Mouse (Mus musculus) stomach, postnatal 0 days (tissue): ENCODE data around the gene Alox12.

ENCODE experiments used
- CTCF ChIP-seq: IDR thresholded peaks from 2 replicates; pipeline ENCODE4 v1.5.1; 2016; ENCODE audit warnings: antibody characterized with exemption, low read depth, mild to moderate bottlenecking, moderate library complexity
- EP300 ChIP-seq: optimal IDR thresholded peaks from 2 replicates; pipeline ENCODE3; 2016; ENCODE audit warnings: antibody characterized with exemption

DNA sequence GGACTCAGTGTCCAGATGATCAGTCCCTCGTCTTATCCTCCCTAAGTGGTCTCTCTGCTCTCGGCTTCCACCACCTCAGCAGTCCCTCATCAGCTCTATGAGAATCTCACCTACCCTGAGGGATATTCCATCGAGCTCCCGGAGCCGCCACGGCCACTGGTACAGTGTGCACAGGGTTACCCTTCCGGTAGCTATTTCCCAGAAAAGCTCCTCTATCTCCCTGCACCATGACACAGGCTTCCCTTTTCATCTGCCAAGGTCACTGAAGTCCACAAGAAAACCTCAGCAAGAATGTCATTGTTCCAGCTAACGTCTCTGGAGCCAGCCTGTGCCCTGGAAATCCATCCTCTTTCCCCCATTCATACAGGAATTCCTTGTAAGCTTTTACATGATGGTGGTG, 3.3 kb downstream of the Alox12 start:
- TF ChIP-seq CTCF: no peak
- no peak for TF ChIP-seq EP300
